Mouse (Mus musculus) gastrocnemius, postnatal 14 days (tissue): ENCODE measurements around the gene Irx6. TPM values are rescaled to one million over a fixed set of nuclear protein-coding genes. Genes with fewer than 3 reads are reported as not detected.

Experiments
- DNase-seq: peaks from one replicate; pipeline ENCODE4 v3.0.0; 2021; ENCODE audit warnings: mixed read lengths
- intact Hi-C: fragments of 180-260 bp; cut with DNase I; formaldehyde crosslinking; loops from one replicate; pipeline ENCODE4 v1.15.1; 2025; ENCODE audit warnings: low total_unique reads
- total RNA-seq, 2 experiments: library from RNA; stranded (reverse); gene quantifications; 2 replicates each; pipeline ENCODE4 v1.2.3; 2021

Gene Irx6
- total RNA-seq, 2 experiments from 2014 or later: not detected

GRCm38 (mm10) chr8:92718057-92718456 lies 44.0 kb downstream of the Irx6 start:
- DNase-seq: no peak
- intact Hi-C loops: no loop called here

- intact Hi-C loops: no loop called here
- peak; percentile 53 for DNase-seq
These were observed 47.3 kb downstream of the Irx6 start for GRCm38 (mm10) chr8:92721266-92721935.

- intact Hi-C loops: no loop called here
- DNase-seq: no peak
These were observed 47.8 kb downstream of the Irx6 start for GRCm38 (mm10) chr8:92721936-92722321.

- DNase-seq: no peak
- intact Hi-C loops: no loop called here
These were observed 49.2 kb downstream of the Irx6 start for GRCm38 (mm10) chr8:92723320-92723719.

- intact Hi-C loops: no loop called here
- DNase-seq: peak; percentile 31
These were observed 49.9 kb downstream of the Irx6 start for GRCm38 (mm10) chr8:92723947-92724346.

GRCm38 (mm10) chr8:92724359-92724758 lies 50.3 kb downstream of the Irx6 start:
- no peak for DNase-seq
- intact Hi-C loops: no loop called here

Other genes starting within 250 kb of the Irx6 start
- gene Mmp2, start 153.0 kb downstream of the Irx6 start, total RNA-seq: 100 to 1,000 TPM; 127 to 151 TPM
- gene Lpcat2, start 181.1 kb downstream of the Irx6 start, total RNA-seq: 1 to 10 TPM in 1 of 2 experiments, under 1 TPM in 1; 0.42 to 1.3 TPM
- gene Capns2, start 227.1 kb downstream of the Irx6 start, total RNA-seq: not detected